Mouse (Mus musculus) cerebral cortex, adult 2 months (tissue): ENCODE measurements around the gene Mboat7.

ENCODE experiments used
- WGBS: fragments of 180-500 bp; shearing (Covaris S2); methylation state at CpG from one replicate; pipeline ENCODE4 v1.1.7; 2018; 5-methylcytosine and 5-hydroxymethylcytosine counted together

The Mboat7 gene

GRCm38 (mm10) chr7:3643843-3644242 lies 49.5 kb downstream of the Mboat7 start:
- WGBS: 6% methylated on average over 9 of the region's 9 CpGs

DNA sequence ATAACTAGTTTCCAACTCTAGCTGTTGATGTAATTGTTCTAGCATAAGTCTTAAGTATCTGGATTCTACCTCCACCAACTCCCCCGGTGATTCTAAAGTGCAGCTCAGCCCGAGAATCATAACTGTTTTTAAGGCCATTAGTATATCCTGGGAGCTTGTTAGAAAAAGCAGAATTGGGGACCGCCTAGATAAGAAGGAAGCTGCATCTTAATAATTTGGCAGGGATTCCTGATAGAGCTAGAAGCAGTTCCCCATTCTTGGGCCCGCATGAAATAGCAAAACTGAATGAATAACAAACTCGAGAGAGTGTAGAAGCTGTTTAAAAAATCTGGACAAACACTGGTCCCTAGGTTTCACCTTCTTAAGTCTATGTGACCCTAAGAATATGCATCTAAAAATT lies 49.9 kb downstream of the Mboat7 start:
- 60% methylated on average over 5 of the region's 5 CpGs for WGBS

DNA sequence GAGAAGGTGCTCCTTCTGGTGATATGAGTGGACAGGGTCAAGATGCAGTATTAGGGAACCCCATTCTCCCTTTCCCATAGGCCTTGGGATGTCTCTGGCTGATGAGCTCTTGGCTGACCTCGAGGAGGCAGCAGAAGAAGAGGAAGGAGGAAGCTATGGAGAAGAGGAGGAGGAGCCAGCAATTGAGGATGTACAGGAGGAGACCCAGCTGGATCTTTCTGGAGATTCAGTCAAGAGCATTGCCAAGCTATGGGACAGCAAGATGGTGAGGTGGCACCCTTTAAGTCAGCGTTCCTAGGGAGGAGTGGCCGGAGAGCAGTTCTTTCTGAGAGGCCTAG lies 62.9 kb downstream of the Mboat7 start:
- 57% methylated on average over 3 of the region's 3 CpGs for WGBS

DNA sequence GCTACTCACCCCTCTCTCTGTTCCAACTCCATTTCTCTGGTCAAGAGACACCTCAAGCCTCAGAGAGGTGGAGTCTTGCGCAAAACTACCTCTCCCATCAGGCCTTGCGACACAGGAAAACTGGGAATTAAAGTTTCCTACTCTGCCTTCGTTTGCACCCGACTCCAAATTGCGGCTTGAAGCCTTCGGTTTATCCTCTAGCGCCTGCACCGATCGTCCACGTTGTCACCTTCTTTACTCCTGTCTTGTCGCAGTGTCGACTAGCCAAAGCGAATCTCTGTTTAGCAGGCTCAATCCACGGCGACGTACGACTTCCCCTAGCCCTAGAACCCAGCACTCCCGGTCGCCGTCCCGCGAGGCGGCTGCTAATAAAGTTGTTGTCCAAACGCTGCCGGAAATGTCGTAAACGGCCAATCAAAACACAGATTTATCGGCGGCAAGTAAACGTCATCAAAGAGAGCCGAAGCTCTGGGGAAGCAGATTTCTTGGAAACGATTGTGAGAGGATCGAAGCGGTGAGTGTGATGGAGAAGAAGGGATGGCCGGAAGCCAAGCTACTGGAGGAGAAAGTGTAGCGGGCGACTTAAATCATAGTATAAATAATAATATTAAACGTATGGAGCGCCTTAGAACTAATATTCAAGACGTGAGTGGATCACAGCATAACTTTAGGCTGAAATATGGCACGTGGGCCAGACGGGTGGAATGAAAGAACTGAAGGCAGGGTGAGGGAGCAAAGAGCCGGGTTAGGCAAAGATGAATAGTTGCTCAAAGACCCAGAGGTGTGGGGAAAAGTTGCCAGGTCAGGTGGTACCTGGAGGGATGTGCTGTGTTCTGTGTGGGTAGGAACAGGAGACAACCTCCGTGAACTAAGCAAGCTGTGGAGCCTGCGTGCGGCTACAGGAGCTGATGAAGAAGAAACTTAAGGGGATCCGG lies 63.5 kb downstream of the Mboat7 start, which contains the start of the genes Tfpt and Prpf31:
Tfpt (minus strand) TSS at position 387 of the 935 bp plus-strand sequence.
Prpf31 (plus strand) TSS at position 443 of the 935 bp plus-strand sequence.
- WGBS: under 1% methylated on average over 47 of the region's 47 CpGs

DNA sequence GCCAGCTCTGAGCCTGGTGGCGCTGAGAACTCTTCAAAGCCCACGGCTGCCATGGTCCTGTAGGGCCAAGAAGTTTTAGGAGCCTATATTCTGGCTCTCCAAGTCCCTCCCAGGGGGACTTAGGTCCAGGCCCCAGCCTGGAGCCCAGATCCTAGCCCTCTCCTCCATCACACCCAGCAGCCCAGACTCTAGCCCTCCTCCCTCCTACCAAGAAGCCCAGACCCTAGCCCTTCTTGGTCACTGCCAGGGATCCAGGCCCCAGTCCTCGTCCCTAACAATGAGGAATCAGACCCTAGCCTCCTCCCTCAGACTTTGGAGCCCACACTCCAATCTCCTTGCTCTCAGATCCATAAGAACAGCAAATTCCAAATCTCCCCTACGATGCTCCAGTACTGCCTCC lies 64.3 kb downstream of the Mboat7 start:
- 35% methylated on average over 4 of the region's 4 CpGs for WGBS
